Mouse (Mus musculus) embryonic facial prominence, embryonic 12.5 days (tissue): ENCODE measurements at regions not wholly inside any gene's neighbourhood (a gene's known extent, or its start where the extent isn't known, plus 50 kb on each side); places are given as distances from the start of the nearest gene placed in this dataset.

Experiments
- ATAC-seq: fragments of 200-750 bp; cut with Nextera tagmentation; 2 replicates; pipeline ENCODE4 v1.8.0; 2017; ENCODE audit not compliant: insufficient number of reproducible peaks, insufficient read depth, low FRiP score, low TSS enrichment
- H3K27ac ChIP-seq: fragments of 300-500 bp; sonication (generic); 2 replicates; pipeline ENCODE4 v1.5.1; 2016; ENCODE audit warnings: mild to moderate bottlenecking
- H3K27me3 ChIP-seq: fragments of 300-500 bp; sonication (generic); 2 replicates; pipeline ENCODE4 v1.6.1; 2016; ENCODE audit warnings: mild to moderate bottlenecking, moderate library complexity
- H3K36me3 ChIP-seq: fragments of 300-500 bp; sonication (generic); 2 replicates; pipeline ENCODE4 v1.6.1; 2016; ENCODE audit warnings: mild to moderate bottlenecking
- H3K4me1 ChIP-seq: fragments of 300-500 bp; sonication (generic); 2 replicates; pipeline ENCODE4 v1.6.1; 2016
- H3K4me2 ChIP-seq: fragments of 300-500 bp; sonication (generic); replicated peaks from 2 replicates; pipeline ENCODE4 v1.6.1; 2016; ENCODE audit warnings: mild to moderate bottlenecking, moderate library complexity
- H3K4me3 ChIP-seq: fragments of 300-500 bp; sonication (generic); 2 replicates; pipeline ENCODE4 v1.5.1; 2016; ENCODE audit warnings: mild to moderate bottlenecking
- H3K9ac ChIP-seq: fragments of 300-500 bp; sonication (generic); 2 replicates; pipeline ENCODE4 v1.6.1; 2016; ENCODE audit warnings: mild to moderate bottlenecking, moderate library complexity
- H3K9me3 ChIP-seq: fragments of 300-500 bp; sonication (generic); 2 replicates; pipeline ENCODE4 v1.6.1; 2016; ENCODE audit warnings: mild to moderate bottlenecking, moderate library complexity
- WGBS: fragments of 180-500 bp; shearing (Covaris S2); methylation state at CpG from one replicate; pipeline ENCODE4 v1.1.7; 2016; 5-methylcytosine and 5-hydroxymethylcytosine counted together

GRCm38 (mm10) chr4:89049592-89050440 is 87.1 kb upstream of the Mtap start:
- 65% methylated on average over 7 of the region's 7 CpGs for WGBS
- H3K9ac ChIP-seq, result no peak overlapping the region
- H3K27me3 ChIP-seq, result no peaks in the 10 kb centered on the region
- H3K4me1 ChIP-seq, result no peaks in the 10 kb centered on the region
- no peaks in the 10 kb centered on the region for H3K9me3 ChIP-seq
- H3K36me3 ChIP-seq, result no peaks in the 10 kb centered on the region
- ATAC-seq, result no peak
- no peak overlapping the region for H3K4me2 ChIP-seq
- H3K4me3 ChIP-seq, result no peak overlapping the region
- H3K27ac ChIP-seq, result no peak overlapping the region

GRCm38 (mm10) chr4:89044516-89044915 is 92.4 kb upstream of the Mtap start:
- no peak for ATAC-seq
- Histone ChIP-seq H3K27me3 (no peaks in the 10 kb centered on the region), H3K9ac (no peak overlapping the region), H3K36me3 (no peaks in the 10 kb centered on the region), H3K4me3 (no peak overlapping the region), H3K27ac (no peak overlapping the region), H3K4me2 (no peak overlapping the region), H3K4me1 (no peaks in the 10 kb centered on the region), H3K9me3 (no peaks in the 10 kb centered on the region)

- Histone ChIP-seq H3K27ac (no peak overlapping the region), H3K9ac (no peak overlapping the region), H3K9me3 (no peaks in the 10 kb centered on the region), H3K27me3 (no peaks in the 10 kb centered on the region), H3K4me2 (no peak overlapping the region), H3K4me1 (no peaks in the 10 kb centered on the region), H3K4me3 (no peak overlapping the region), H3K36me3 (no peaks in the 10 kb centered on the region)
- no peak for ATAC-seq
- 75% methylated on average over 1 of the region's 1 CpGs for WGBS
These were observed 92.9 kb upstream of the Mtap start for GRCm38 (mm10) chr4:89043982-89044381.

GRCm38 (mm10) chr4:89040856-89041255 is 96.1 kb upstream of the Mtap start:
- Histone ChIP-seq H3K9me3 (no peaks in the 10 kb centered on the region), H3K4me3 (no peak overlapping the region), H3K36me3 (no peaks in the 10 kb centered on the region), H3K27me3 (no peaks in the 10 kb centered on the region), H3K27ac (no peak overlapping the region), H3K4me2 (no peak overlapping the region), H3K4me1 (no peaks in the 10 kb centered on the region), H3K9ac (no peak overlapping the region)
- WGBS, result 13% methylated on average over 5 of the region's 5 CpGs
- no peak for ATAC-seq

- H3K4me2 ChIP-seq, result no peak overlapping the region
- 61% methylated on average over 5 of the region's 5 CpGs for WGBS
- no peak overlapping the region for H3K4me3 ChIP-seq
- H3K36me3 ChIP-seq, result no peaks in the 10 kb centered on the region
- no peaks in the 10 kb centered on the region for H3K9me3 ChIP-seq
- no peaks in the 10 kb centered on the region for H3K27me3 ChIP-seq
- no peaks in the 10 kb centered on the region for H3K4me1 ChIP-seq
- no peak overlapping the region for H3K9ac ChIP-seq
- no peak overlapping the region for H3K27ac ChIP-seq
- no peak for ATAC-seq
These were observed 98.0 kb upstream of the Mtap start for GRCm38 (mm10) chr4:89038906-89039305.

- Histone ChIP-seq H3K9ac (no peak overlapping the region), H3K4me3 (no peak overlapping the region), H3K36me3 (no peaks in the 10 kb centered on the region), H3K27ac (no peak overlapping the region), H3K27me3 (no peaks in the 10 kb centered on the region), H3K4me2 (no peak overlapping the region), H3K9me3 (no peaks in the 10 kb centered on the region), H3K4me1 (no peaks in the 10 kb centered on the region)
- ATAC-seq, result no peak
- whole genome bisulfite sequencing, result 13% methylated on average over 4 of the region's 4 CpGs
These were observed 98.8 kb upstream of the Mtap start for GRCm38 (mm10) chr4:89038135-89038534.

GRCm38 (mm10) chr4:89034822-89035221 is 102.1 kb upstream of the Mtap start:
- no peak overlapping the region for H3K4me3 ChIP-seq
- no peaks in the 10 kb centered on the region for H3K36me3 ChIP-seq
- H3K4me2 ChIP-seq, result no peak overlapping the region
- H3K4me1 ChIP-seq, result no peaks in the 10 kb centered on the region
- no peak overlapping the region for H3K9ac ChIP-seq
- no peak overlapping the region for H3K27ac ChIP-seq
- no peaks in the 10 kb centered on the region for H3K9me3 ChIP-seq
- no peaks in the 10 kb centered on the region for H3K27me3 ChIP-seq
- WGBS, result 71% methylated on average over 2 of the region's 2 CpGs
- ATAC-seq, result no peak

- H3K9ac ChIP-seq, result no peak overlapping the region
- no peaks in the 10 kb centered on the region for H3K4me1 ChIP-seq
- H3K36me3 ChIP-seq, result no peaks in the 10 kb centered on the region
- H3K4me3 ChIP-seq, result no peak overlapping the region
- no peak overlapping the region for H3K27ac ChIP-seq
- WGBS, result 60% methylated on average over 3 of the region's 3 CpGs
- no peaks in the 10 kb centered on the region for H3K27me3 ChIP-seq
- no peak overlapping the region for H3K4me2 ChIP-seq
- no peaks in the 10 kb centered on the region for H3K9me3 ChIP-seq
- ATAC-seq, result no peak
These were observed 102.6 kb upstream of the Mtap start for GRCm38 (mm10) chr4:89034299-89034698.

GRCm38 (mm10) chr4:89012681-89013353 is 124.1 kb upstream of the Mtap start:
- H3K27ac ChIP-seq, result no peak overlapping the region
- ATAC-seq, result no peak
- H3K36me3 ChIP-seq, result no peaks in the 10 kb centered on the region
- H3K27me3 ChIP-seq, result no peaks in the 10 kb centered on the region
- H3K4me1 ChIP-seq, result no peaks in the 10 kb centered on the region
- WGBS, result 25% methylated on average over 2 of the region's 2 CpGs
- H3K9me3 ChIP-seq, result no peaks in the 10 kb centered on the region
- no peak overlapping the region for H3K4me3 ChIP-seq
- H3K4me2 ChIP-seq, result no peak overlapping the region
- H3K9ac ChIP-seq, result no peak overlapping the region

- Histone ChIP-seq H3K4me3 (no peak overlapping the region), H3K4me2 (no peak overlapping the region), H3K27me3 (no peaks in the 10 kb centered on the region), H3K9ac (no peak overlapping the region), H3K36me3 (no peaks in the 10 kb centered on the region), H3K27ac (no peak overlapping the region), H3K9me3 (no peaks in the 10 kb centered on the region), H3K4me1 (no peaks in the 10 kb centered on the region)
- ATAC-seq, result no peak
- 89% methylated on average over 5 of the region's 5 CpGs for WGBS
These were observed 128.4 kb upstream of the Mtap start for GRCm38 (mm10) chr4:89008561-89008960.

- H3K27me3 ChIP-seq, result no peaks in the 10 kb centered on the region
- WGBS, result 87% methylated on average over 4 of the region's 4 CpGs
- H3K9ac ChIP-seq, result no peak overlapping the region
- no peak overlapping the region for H3K4me2 ChIP-seq
- H3K4me3 ChIP-seq, result no peak overlapping the region
- no peaks in the 10 kb centered on the region for H3K36me3 ChIP-seq
- no peaks in the 10 kb centered on the region for H3K9me3 ChIP-seq
- no peaks in the 10 kb centered on the region for H3K4me1 ChIP-seq
- no peak for ATAC-seq
- no peak overlapping the region for H3K27ac ChIP-seq
These were observed 121.5 kb upstream of the Ifne start for GRCm38 (mm10) chr4:89001470-89001869.

GRCm38 (mm10) chr4:89000855-89001254 is 120.9 kb upstream of the Ifne start:
- 74% methylated on average over 4 of the region's 4 CpGs for WGBS
- no peak overlapping the region for H3K4me2 ChIP-seq
- no peaks in the 10 kb centered on the region for H3K27me3 ChIP-seq
- H3K9ac ChIP-seq, result no peak overlapping the region
- no peaks in the 10 kb centered on the region for H3K4me1 ChIP-seq
- H3K9me3 ChIP-seq, result no peaks in the 10 kb centered on the region
- H3K4me3 ChIP-seq, result no peak overlapping the region
- no peak overlapping the region for H3K27ac ChIP-seq
- no peak for ATAC-seq
- no peaks in the 10 kb centered on the region for H3K36me3 ChIP-seq
